Mouse (Mus musculus) kidney, embryonic 15.5 days (tissue): ENCODE results near the gene Trim61. TPM values are rescaled to one million over a fixed set of nuclear protein-coding genes. Genes with fewer than 3 reads are reported as not detected.
"Not testable (repeated sequence)": the region's sequence is repeated elsewhere in the genome, so short reads cannot be mapped to it uniquely, and the experiment has no call there.

Experiments used
- ATAC-seq: fragments of 200-750 bp; cut with Nextera tagmentation; replicated peaks from 2 replicates; pipeline ENCODE4 v1.8.0; 2017; ENCODE audit warnings: moderate TSS enrichment; ENCODE audit not compliant: low FRiP score
- H3K27ac ChIP-seq: fragments of 300-500 bp; sonication (generic); 2 replicates; pipeline ENCODE4 v1.5.1; 2015; ENCODE audit warnings: mild to moderate bottlenecking, inconsistent platforms
- H3K27me3 ChIP-seq: fragments of 300-500 bp; sonication (generic); 2 replicates; pipeline ENCODE4 v1.6.1; 2015; ENCODE audit warnings: inconsistent platforms
- H3K36me3 ChIP-seq: fragments of 300-500 bp; sonication (generic); 2 replicates; pipeline ENCODE4 v1.6.1; 2015; ENCODE audit warnings: inconsistent platforms
- H3K4me1 ChIP-seq: fragments of 300-500 bp; sonication (generic); 2 replicates; pipeline ENCODE4 v1.6.1; 2015; ENCODE audit warnings: inconsistent platforms
- H3K4me2 ChIP-seq: fragments of 300-500 bp; sonication (generic); 2 replicates; pipeline ENCODE4 v1.6.1; 2015; ENCODE audit warnings: moderate library complexity, mild to moderate bottlenecking, inconsistent platforms
- H3K4me3 ChIP-seq: fragments of 300-500 bp; sonication (generic); replicated peaks from 2 replicates; pipeline ENCODE4 v1.5.1; 2015; ENCODE audit warnings: mild to moderate bottlenecking, inconsistent platforms
- H3K9ac ChIP-seq: fragments of 300-500 bp; sonication (generic); 2 replicates; pipeline ENCODE4 v1.6.1; 2015; ENCODE audit warnings: mild to moderate bottlenecking, inconsistent platforms
- H3K9me3 ChIP-seq: fragments of 300-500 bp; sonication (generic); replicated peaks from 2 replicates; pipeline ENCODE4 v1.6.1; 2016; ENCODE audit warnings: inconsistent platforms
- WGBS: fragments of 180-500 bp; shearing (Covaris S2); methylation state at CpG from one replicate; pipeline ENCODE4 v1.1.7; 2015; ENCODE audit warnings: mixed read lengths; 5-methylcytosine and 5-hydroxymethylcytosine counted together
- polyA plus RNA-seq: library from polyadenylated mRNA; unstranded; fragments of >200 nt; fragmentation: Nextera tagmentation; extraction: Ambion mirVana; gene quantifications from 2 replicates; pipeline ENCODE4 v1.2.1, GENCODE M21; 2015

Gene Trim61
- polyA plus RNA-seq, 1 experiment from 2014 or later, result 0.25 TPM

GRCm38 (mm10) chr8:65037117-65037533, 18.8 kb upstream of the Trim61 start, which contains the start of gene Apela:
Apela (minus strand) TSS chr8:65037336.
- 0% methylated on average over 8 of the region's 8 CpGs for WGBS
- no peaks in the 10 kb centered on the region for H3K9me3 ChIP-seq
- H3K4me2 ChIP-seq, result peak within 1 kb of the TSS; percentile 65
- H3K27me3 ChIP-seq, result no peaks in the 10 kb centered on the region
- peak; percentile 93 for ATAC-seq
- H3K4me1 ChIP-seq, result peaks cover 29% of the 10 kb centered on the region
- H3K27ac ChIP-seq, result peak within 1 kb of the TSS; percentile 78
- peak within 1 kb of the TSS; percentile 38 for H3K4me3 ChIP-seq
- no peaks in the 10 kb centered on the region for H3K36me3 ChIP-seq
- no peak within 1 kb of the TSS for H3K9ac ChIP-seq

GRCm38 (mm10) chr8:65034136-65034535, 15.8 kb upstream of the Trim61 start:
- H3K4me1 ChIP-seq, result peaks cover 29% of the 10 kb centered on the region
- peak overlapping the region; percentile 54; the same call in 1 of the 2 replicates for H3K27ac ChIP-seq
- ATAC-seq, result no peak
- H3K4me3 ChIP-seq, result no peak overlapping the region
- no peaks in the 10 kb centered on the region for H3K36me3 ChIP-seq
- WGBS, result 25% methylated on average over 2 of the region's 2 CpGs
- H3K9me3 ChIP-seq, result no peaks in the 10 kb centered on the region
- H3K27me3 ChIP-seq, result no peaks in the 10 kb centered on the region
- no peak overlapping the region for H3K9ac ChIP-seq
- 0 out of 2 replicates have a peak overlapping the region, but pooled peaks have one; percentile 4 for H3K4me2 ChIP-seq

DNA sequence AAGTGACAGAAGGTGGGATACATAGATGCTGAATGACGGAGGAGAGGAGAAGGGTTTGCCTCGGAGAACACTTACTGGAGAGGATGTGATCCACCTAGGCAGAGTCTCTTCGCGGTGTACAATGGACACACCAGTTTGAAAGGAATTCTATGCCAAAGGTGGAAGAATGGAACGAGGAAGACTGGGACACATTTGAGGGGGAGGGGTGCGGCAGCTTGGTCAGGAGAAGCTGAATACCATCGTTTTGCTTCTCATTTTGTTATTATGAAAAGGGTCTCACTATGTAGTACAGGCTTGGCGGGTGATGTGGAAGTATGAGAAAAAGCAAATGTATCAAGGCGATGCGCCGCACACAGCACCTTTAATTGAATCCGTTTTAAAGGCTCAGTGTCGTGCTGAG, 14.7 kb upstream of the Trim61 start:
- H3K27ac ChIP-seq, result no peak overlapping the region
- H3K9ac ChIP-seq, result no peak overlapping the region
- no peaks in the 10 kb centered on the region for H3K9me3 ChIP-seq
- H3K4me1 ChIP-seq, result peaks cover 29% of the 10 kb centered on the region
- H3K36me3 ChIP-seq, result no peaks in the 10 kb centered on the region
- no peaks in the 10 kb centered on the region for H3K27me3 ChIP-seq
- 83% methylated on average over 13 of the region's 13 CpGs for WGBS
- no peak overlapping the region for H3K4me3 ChIP-seq
- no peak overlapping the region for H3K4me2 ChIP-seq
- ATAC-seq, result no peak

GRCm38 (mm10) chr8:65032107-65032506, 13.8 kb upstream of the Trim61 start:
- ATAC-seq, result no peak
- Histone ChIP-seq H3K4me1 (peaks cover 21% of the 10 kb centered on the region), H3K4me3 (no peak overlapping the region), H3K9ac (no peak overlapping the region), H3K36me3 (no peaks in the 10 kb centered on the region), H3K4me2 (no peak overlapping the region), H3K27ac (no peak overlapping the region), H3K27me3 (no peaks in the 10 kb centered on the region), H3K9me3 (no peaks in the 10 kb centered on the region)
- 95% methylated on average over 1 of the region's 1 CpGs for whole genome bisulfite sequencing

DNA sequence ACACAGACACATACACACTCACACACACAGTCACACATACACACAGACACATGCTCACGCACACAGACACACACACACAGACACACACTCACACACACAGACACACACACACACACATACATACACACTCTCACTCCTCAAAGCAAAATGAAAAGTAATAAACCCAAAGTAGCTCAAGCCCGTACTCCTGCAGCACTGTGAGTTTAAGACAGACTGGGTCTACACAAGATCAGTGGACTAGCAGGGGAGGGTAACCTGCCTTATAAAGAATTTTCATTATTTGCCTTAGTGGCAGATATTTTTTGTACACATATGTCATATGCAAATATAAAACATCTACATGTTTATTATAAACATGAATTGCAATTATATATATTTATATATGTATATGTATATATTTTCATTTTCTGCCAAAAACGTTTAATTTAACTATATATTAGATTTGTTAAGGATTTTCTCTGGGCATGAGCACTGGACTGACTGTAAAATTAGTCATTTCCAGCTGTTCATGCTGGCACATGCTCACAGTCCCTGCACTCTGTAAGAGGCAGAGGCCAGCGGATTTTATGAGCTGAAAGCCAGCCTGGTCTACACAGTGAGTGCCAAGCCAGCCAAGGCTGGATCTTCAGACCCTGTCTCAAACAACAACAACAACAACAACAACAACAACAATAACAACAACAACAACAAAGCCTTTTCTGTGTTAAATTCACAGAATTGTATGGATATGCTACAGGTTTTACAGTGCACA, 12.6 kb upstream of the Trim61 start:
- Histone ChIP-seq H3K4me1 (peaks cover 21% of the 10 kb centered on the region), H3K9me3 (no peaks in the 10 kb centered on the region), H3K27ac (no peak overlapping the region), H3K4me3 (no peak overlapping the region), H3K9ac (no peak overlapping the region), H3K27me3 (no peaks in the 10 kb centered on the region), H3K36me3 (no peaks in the 10 kb centered on the region), H3K4me2 (no peak overlapping the region)
- ATAC-seq, result no peak
- WGBS, result 75% methylated on average over 4 of the region's 4 CpGs

- Histone ChIP-seq H3K4me1 (peaks cover 13% of the 10 kb centered on the region), H3K27me3 (no peaks in the 10 kb centered on the region), H3K9me3 (no peaks in the 10 kb centered on the region), H3K4me3 (no peak overlapping the region), H3K4me2 (no peak overlapping the region), H3K9ac (no peak overlapping the region), H3K27ac (no peak overlapping the region), H3K36me3 (no peaks in the 10 kb centered on the region)
- 67% methylated on average over 4 of the region's 4 CpGs for WGBS
- no peak for ATAC-seq
Measured at GRCm38 (mm10) chr8:65029776-65030175, 11.5 kb upstream of the Trim61 start.

DNA sequence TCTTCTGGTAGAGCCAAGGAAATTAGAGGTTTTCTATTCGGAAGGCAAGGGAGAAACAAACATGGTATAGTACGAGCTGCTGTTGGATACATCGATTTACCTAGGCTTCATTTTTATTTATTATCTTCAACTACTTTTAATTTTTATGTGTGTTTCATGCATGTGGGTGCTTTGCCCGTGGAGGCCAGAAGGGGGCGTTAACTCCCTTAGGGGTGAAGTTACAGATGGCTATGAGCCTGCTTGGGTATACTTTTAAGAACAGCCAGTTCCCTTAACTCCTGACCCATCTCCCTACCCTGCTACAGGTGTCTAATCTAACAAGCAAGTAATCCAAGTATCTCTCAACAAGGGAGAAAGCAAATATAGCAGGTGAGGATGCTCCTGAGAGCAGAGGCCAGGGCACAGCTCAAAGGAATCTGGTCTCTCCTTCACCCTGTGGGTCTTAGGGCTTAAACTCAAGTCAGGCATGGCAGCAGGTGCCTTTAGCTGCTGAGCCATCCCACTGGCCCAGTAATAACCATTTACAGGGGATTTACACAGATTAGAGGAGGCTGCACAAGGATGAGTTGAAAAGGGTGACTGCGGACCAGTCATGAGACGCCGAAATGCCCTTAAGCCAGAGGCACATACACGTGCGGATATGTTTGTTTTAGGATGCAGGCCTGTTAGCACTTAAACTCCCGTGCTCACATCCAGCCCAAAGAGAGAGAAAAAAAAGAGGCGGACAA, 10.8 kb upstream of the Trim61 start:
- no peaks in the 10 kb centered on the region for H3K27me3 ChIP-seq
- H3K4me1 ChIP-seq, result peaks cover 9% of the 10 kb centered on the region
- no peaks in the 10 kb centered on the region for H3K36me3 ChIP-seq
- no peaks in the 10 kb centered on the region for H3K9me3 ChIP-seq
- no peak overlapping the region for H3K9ac ChIP-seq
- no peak for ATAC-seq
- no peak overlapping the region for H3K27ac ChIP-seq
- 84% methylated on average over 12 of the region's 12 CpGs for WGBS
- H3K4me3 ChIP-seq, result no peak overlapping the region
- H3K4me2 ChIP-seq, result no peak overlapping the region

GRCm38 (mm10) chr8:65022485-65022884, 4.2 kb upstream of the Trim61 start:
- Histone ChIP-seq H3K27me3 (no peaks in the 10 kb centered on the region), H3K36me3 (no peaks in the 10 kb centered on the region), H3K4me3 (no peak overlapping the region), H3K9ac (no peak overlapping the region), H3K9me3 (no peaks in the 10 kb centered on the region), H3K4me2 (no peak overlapping the region), H3K27ac (no peak overlapping the region), H3K4me1 (no peaks in the 10 kb centered on the region)
- ATAC-seq, result no peak
- WGBS, result 47% methylated on average over 8 of the region's 8 CpGs

DNA sequence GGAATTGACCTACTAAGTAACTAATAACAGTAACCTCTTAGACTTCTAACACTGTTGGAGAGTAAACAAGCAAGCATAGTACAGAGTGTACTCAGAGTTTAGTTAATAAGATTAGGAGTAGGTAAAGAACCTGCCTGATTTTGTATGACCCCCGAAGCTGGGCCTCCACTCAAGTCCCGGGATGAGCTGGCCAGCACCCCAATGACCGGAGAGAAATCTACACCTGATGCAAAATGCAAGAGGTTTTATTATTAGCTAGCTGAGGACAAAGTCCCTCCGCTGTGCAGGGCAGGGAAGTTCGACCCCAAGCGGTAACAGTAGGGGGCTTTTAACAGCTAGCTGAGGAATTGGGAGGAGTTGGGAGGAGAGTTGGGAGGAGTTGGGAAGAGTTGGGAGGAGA, 10.7 kb downstream of the Trim61 start:
- not testable (repeated sequence) for H3K4me2 ChIP-seq, H3K9me3 ChIP-seq, H3K27me3 ChIP-seq, H3K9ac ChIP-seq, H3K4me3 ChIP-seq, H3K36me3 ChIP-seq, ATAC-seq, H3K27ac ChIP-seq, H3K4me1 ChIP-seq
- 76% methylated on average over 6 of the region's 6 CpGs for WGBS

GRCm38 (mm10) chr8:64998806-64999365, 19.4 kb downstream of the Trim61 start:
- no peak for ATAC-seq
- Histone ChIP-seq H3K4me3 (no peak overlapping the region), H3K9ac (no peak overlapping the region), H3K4me2 (no peak overlapping the region), H3K9me3 (no peaks in the 10 kb centered on the region), H3K27ac (no peak overlapping the region), H3K27me3 (no peaks in the 10 kb centered on the region), H3K36me3 (no peaks in the 10 kb centered on the region), H3K4me1 (no peaks in the 10 kb centered on the region)
- WGBS, result 82% methylated on average over 4 of the region's 4 CpGs

DNA sequence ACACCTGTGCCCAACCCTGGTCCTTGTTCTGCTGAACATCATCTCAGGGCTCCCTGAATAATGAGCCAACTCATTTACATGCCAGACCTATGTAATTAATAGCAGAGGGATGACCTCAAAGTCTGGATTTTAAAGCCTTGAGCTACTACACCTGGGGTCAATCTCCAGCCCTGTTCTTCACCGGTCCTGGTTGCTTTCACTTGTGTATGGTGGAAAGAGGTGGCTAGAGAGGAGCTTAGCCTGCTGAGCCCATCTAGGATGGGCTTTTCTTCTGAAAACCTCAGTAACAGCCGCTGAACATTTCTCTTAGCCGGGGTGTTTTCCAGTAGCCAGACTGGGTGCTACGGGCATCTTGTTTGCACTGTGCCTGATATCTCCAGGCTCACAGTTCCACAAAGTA, 30.6 kb downstream of the Trim61 start, which contains the start of gene Trim75:
Trim75 (minus strand) TSS at position 101 of the 400 bp plus-strand sequence.
- no peaks in the 10 kb centered on the region for H3K27me3 ChIP-seq
- no peak within 1 kb of the TSS for H3K4me3 ChIP-seq
- WGBS, result 87% methylated on average over 4 of the region's 4 CpGs
- no peaks in the 10 kb centered on the region for H3K36me3 ChIP-seq
- no peak within 1 kb of the TSS for H3K9ac ChIP-seq
- no peaks in the 10 kb centered on the region for H3K9me3 ChIP-seq
- H3K4me2 ChIP-seq, result no peak within 1 kb of the TSS
- H3K4me1 ChIP-seq, result no peaks in the 10 kb centered on the region
- no peak within 1 kb of the TSS for H3K27ac ChIP-seq
- no peak for ATAC-seq
